In the genomic region with DNA sequence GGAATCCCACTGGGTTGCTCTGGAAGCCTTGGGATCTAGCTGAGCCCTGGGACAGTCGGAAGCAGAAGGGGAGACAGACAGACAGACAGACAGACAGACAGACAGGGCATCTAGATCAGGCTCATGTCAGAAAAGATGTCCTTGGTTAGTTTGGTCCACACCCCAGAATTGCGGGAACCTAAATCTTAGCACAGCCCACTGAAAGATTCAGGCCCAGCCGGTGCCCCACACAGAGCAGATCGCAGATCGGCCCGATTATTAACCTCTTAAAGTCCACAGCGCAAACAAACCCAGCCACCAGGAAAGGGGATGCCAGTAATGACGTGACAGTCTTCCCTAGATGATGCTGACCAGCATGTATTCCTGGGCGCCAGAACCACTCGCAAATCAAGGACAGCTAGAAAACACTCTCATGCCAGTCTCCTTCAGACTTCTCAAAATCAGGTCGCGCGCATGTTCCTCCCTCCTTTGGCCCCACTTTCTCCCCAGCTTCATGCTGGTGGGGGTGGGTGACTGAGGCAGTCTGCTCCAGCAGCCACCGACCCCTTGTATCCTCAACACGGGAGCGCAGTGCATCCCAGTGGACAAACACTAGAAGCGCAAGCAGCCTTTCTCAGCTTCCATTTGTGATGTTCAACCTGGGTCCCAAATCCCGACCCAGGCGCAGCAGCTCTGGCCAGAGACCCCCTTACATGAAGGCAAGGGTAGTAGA, we compare ENCODE assay signal across 8 mouse cellular contexts. TPM values are rescaled to one million over a fixed set of nuclear protein-coding genes. Genes with fewer than 3 reads are reported as not detected.
DNase-seq lines count a peak whose midpoint lies in the region; ATAC-seq lines count a peak whose summit lies in the region.

No protein-coding gene starts in this region.

- H3K27ac ChIP-seq in midbrain, embryonic 11.5 days (ENCODE audit: low read depth, low read length), result no peak overlapping the region

- ATAC-seq in midbrain, embryonic 11.5 days (ENCODE audit: low FRiP score), result peak; percentile 43
- ATAC-seq in erythroblast, adult 5-6 weeks (replicated peaks; ENCODE audit: low FRiP score, poor library complexity, severe bottlenecking), result no peak

- H3K9ac ChIP-seq in midbrain, embryonic 11.5 days (ENCODE audit: low read length), result peak overlapping the region; percentile 73

- H3K9me3 ChIP-seq in midbrain, embryonic 11.5 days (ENCODE audit: control insufficient read depth, low read length), result no peaks in the 10 kb centered on the region

- H3K27me3 ChIP-seq in midbrain, embryonic 11.5 days (ENCODE audit: control insufficient read depth, insufficient read depth, low read length), result peaks cover 34% of the 10 kb centered on the region

- H3K4me3 ChIP-seq in midbrain, embryonic 11.5 days (ENCODE audit: low read depth, low read length), result peak overlapping the region; percentile 60

- peak overlapping the region; percentile 98 for H3K4me2 ChIP-seq in midbrain, embryonic 11.5 days

- peak; percentile 58 for DNase-seq in adrenal gland, postnatal 10 days
- DNase-seq in adrenal gland, adult 18-20 months (ENCODE audit: low spot score in 2 of 2), result no peak
- peak; percentile 84 for DNase-seq in cerebellum, postnatal 10 days
- DNase-seq in frontal cortex, postnatal 10 days (ENCODE audit: low spot score in 2 of 2), result peak; percentile 63 to 73
- DNase-seq in layer of hippocampus, adult 9-11 months, result peak; percentile 79
- DNase-seq in midbrain, embryonic 11.5 days (ENCODE audit: low spot score, missing footprints), result peak; percentile 91
- peak; percentile 54 for DNase-seq in testis, postnatal 10 days (ENCODE audit: low spot score)

- H3K36me3 ChIP-seq in midbrain, embryonic 11.5 days (ENCODE audit: control insufficient read depth, insufficient read depth, low read length), result no peaks in the 10 kb centered on the region

- H3K4me1 ChIP-seq in midbrain, embryonic 11.5 days (ENCODE audit: control insufficient read depth, insufficient read depth, low read length), result peaks cover 44% of the 10 kb centered on the region

- WGBS in midbrain, embryonic 11.5 days, result 1% methylated on average over 19 of the region's 19 CpGs

RNA-seq across cellular contexts. Expression of gene Ajap1, which starts 1.9 kb away (rescaled TPM):
- 1 to 10 TPM; 4.9 to 8.5 TPM for total RNA-seq in adrenal gland, postnatal 10 days (2021)
- 1 to 10 TPM in 1 of 2 experiments, under 1 TPM in 1; 0.29 to 7.5 TPM for total RNA-seq in adrenal gland, adult 18-20 months (2021)
- polyA plus RNA-seq in midbrain, embryonic 11.5 days (2014; fragmentation: Nextera tagmentation; extraction: Ambion mirVana), result 2.1 TPM in 2 replicates
- total RNA-seq in erythroblast, adult 5-6 weeks (2015; ENCODE audit: low replicate concordance), result not detected in 2 replicates
- total RNA-seq in erythroblast, adult 5-6 weeks (2017; ENCODE audit: low replicate concordance), result not detected in 2 replicates

Comparison
In these comparisons a context has a peak if more than half of its experiments do, and no peak if none do; other contexts are left out.
1. DNase-seq: peak in adrenal gland, postnatal 10 days (single experiment), cerebellum, postnatal 10 days (2 of 2), frontal cortex, postnatal 10 days (2 of 2), layer of hippocampus, adult 9-11 months (single experiment), midbrain, embryonic 11.5 days (single experiment) and testis, postnatal 10 days (single experiment); none in adrenal gland, adult 18-20 months (0 of 2).